20 mouse cellular contexts compared by ENCODE assay signal in genomic region chr6:39268647-39269428, GRCm38 (mm10).
DNase-seq lines count a peak whose midpoint lies in the region; ATAC-seq and TF ChIP-seq lines count a peak whose summit lies in the region.
"Had no signal": no experiment of that assay in that cellular context is flagged by ENCODE, and none has a peak within 500 bp of the region (broad histone marks: within the 10 kb centered on the region; RNA-seq: fewer than 3 reads in every experiment).

No protein-coding gene starts in this region.

- DNase-seq in lung, embryonic 14.5 days = peak; percentile 37
- no peak for DNase-seq in lung, postnatal 14 days
- peak; percentile 25 for DNase-seq in T-cell, adult 2 months (ENCODE audit: low spot score)
- DNase-seq in kidney, adult 8-10 months = no peak
- no peak for DNase-seq in urinary bladder, adult 18-20 months (ENCODE audit: low spot score in 2 of 2)
- DNase-seq: adrenal gland, adult 2 months; cerebellum, adult 9-10 months; gastrocnemius, postnatal 36 days; kidney, adult 2 months; lung, postnatal 36 days; right cerebral cortex, postnatal 25 days had no signal

- no peak overlapping the region for H3K27ac ChIP-seq in lung, embryonic 14.5 days (ENCODE audit: low read depth)
- H3K27ac ChIP-seq in intestine, embryonic 15.5 days = peak overlapping the region; percentile 33
- H3K27ac ChIP-seq in stomach, embryonic 15.5 days = peak overlapping the region; percentile 77
- H3K27ac ChIP-seq in heart, embryonic 11.5 days (ENCODE audit: low read depth, low read length) = no peak overlapping the region
- H3K27ac ChIP-seq: embryonic facial prominence, embryonic 12.5 days; forebrain, embryonic 10.5 days; heart, embryonic 15.5 days; midbrain, embryonic 15.5 days had no signal

- no peaks in the 10 kb centered on the region for H3K27me3 ChIP-seq in lung, embryonic 14.5 days (ENCODE audit: insufficient read depth, low read length)
- H3K27me3 ChIP-seq in intestine, embryonic 15.5 days (replicated peaks) = no peaks in the 10 kb centered on the region
- no peaks in the 10 kb centered on the region for H3K27me3 ChIP-seq in stomach, embryonic 15.5 days (replicated peaks)
- no peaks in the 10 kb centered on the region for H3K27me3 ChIP-seq in heart, embryonic 11.5 days (ENCODE audit: control insufficient read depth, insufficient read depth, low read length)
- H3K27me3 ChIP-seq: embryonic facial prominence, embryonic 12.5 days; heart, embryonic 15.5 days; midbrain, embryonic 15.5 days; Patski had no signal

- no peaks in the 10 kb centered on the region for H3K36me3 ChIP-seq in lung, embryonic 14.5 days (ENCODE audit: insufficient read depth)
- no peaks in the 10 kb centered on the region for H3K36me3 ChIP-seq in intestine, embryonic 15.5 days
- no peaks in the 10 kb centered on the region for H3K36me3 ChIP-seq in stomach, embryonic 15.5 days
- H3K36me3 ChIP-seq in heart, embryonic 11.5 days (ENCODE audit: control insufficient read depth, insufficient read depth, low read length) = no peaks in the 10 kb centered on the region
- H3K36me3 ChIP-seq: embryonic facial prominence, embryonic 12.5 days; forebrain, embryonic 10.5 days; heart, embryonic 15.5 days; midbrain, embryonic 15.5 days had no signal

- H3K9ac ChIP-seq in lung, embryonic 14.5 days = no peak overlapping the region
- H3K9ac ChIP-seq in intestine, embryonic 15.5 days = no peak overlapping the region
- H3K9ac ChIP-seq in stomach, embryonic 15.5 days = no peak overlapping the region
- no peak overlapping the region for H3K9ac ChIP-seq in heart, embryonic 11.5 days (ENCODE audit: low read depth, low read length)
- H3K9ac ChIP-seq: embryonic facial prominence, embryonic 12.5 days; heart, embryonic 15.5 days; midbrain, embryonic 15.5 days had no signal

- no peak overlapping the region for H3K4me3 ChIP-seq in lung, embryonic 14.5 days (ENCODE audit: low read depth, low read length)
- no peak overlapping the region for H3K4me3 ChIP-seq in intestine, embryonic 15.5 days (replicated peaks)
- no peak overlapping the region for H3K4me3 ChIP-seq in stomach, embryonic 15.5 days (replicated peaks)
- no peak overlapping the region for H3K4me3 ChIP-seq in heart, embryonic 11.5 days (ENCODE audit: low read depth, low read length)
- H3K4me3 ChIP-seq: embryonic facial prominence, embryonic 12.5 days; forebrain, embryonic 10.5 days; heart, embryonic 15.5 days; midbrain, embryonic 15.5 days had no signal

- no peaks in the 10 kb centered on the region for H3K9me3 ChIP-seq in lung, embryonic 14.5 days (ENCODE audit: low read depth, low read length)
- no peaks in the 10 kb centered on the region for H3K9me3 ChIP-seq in intestine, embryonic 15.5 days
- no peaks in the 10 kb centered on the region for H3K9me3 ChIP-seq in stomach, embryonic 15.5 days
- no peaks in the 10 kb centered on the region for H3K9me3 ChIP-seq in heart, embryonic 11.5 days (replicated peaks; ENCODE audit: control insufficient read depth, low read length)
- H3K9me3 ChIP-seq: embryonic facial prominence, embryonic 12.5 days; heart, embryonic 15.5 days; midbrain, embryonic 15.5 days had no signal

- H3K4me1 ChIP-seq in lung, embryonic 14.5 days (ENCODE audit: insufficient read depth) = no peaks in the 10 kb centered on the region
- H3K4me1 ChIP-seq in intestine, embryonic 15.5 days (replicated peaks) = peaks cover 13% of the 10 kb centered on the region
- H3K4me1 ChIP-seq in stomach, embryonic 15.5 days = peaks cover 10% of the 10 kb centered on the region; the same call in 1 of the 2 replicates
- H3K4me1 ChIP-seq in heart, embryonic 11.5 days (ENCODE audit: control insufficient read depth, insufficient read depth, low read length) = no peaks in the 10 kb centered on the region
- H3K4me1 ChIP-seq: midbrain, embryonic 15.5 days had no signal

- peak; percentile 45; the same call in 1 of the 2 replicates for ATAC-seq in lung, embryonic 14.5 days (ENCODE audit: insufficient read depth)
- ATAC-seq in intestine, embryonic 15.5 days = peak; percentile 59
- no peak for ATAC-seq in stomach, embryonic 15.5 days (ENCODE audit: insufficient read depth, low FRiP score, low read depth)
- ATAC-seq in heart, embryonic 11.5 days (replicated peaks; ENCODE audit: insufficient number of reproducible peaks, low FRiP score, low TSS enrichment) = no peak
- ATAC-seq: midbrain, embryonic 15.5 days; Patski had no signal

- WGBS in lung, embryonic 14.5 days = 14% methylated on average over 8 of the region's 8 CpGs
- WGBS in intestine, embryonic 15.5 days = 22% methylated on average over 8 of the region's 8 CpGs
- WGBS in stomach, embryonic 15.5 days = 14% methylated on average over 8 of the region's 8 CpGs
- 16% methylated on average over 8 of the region's 8 CpGs for WGBS in heart, embryonic 11.5 days (ENCODE audit: insufficient replicate concordance)

- no peak overlapping the region for H3K4me2 ChIP-seq in lung, embryonic 14.5 days
- H3K4me2 ChIP-seq in intestine, embryonic 15.5 days (replicated peaks) = 0 out of 2 replicates have a peak overlapping the region, but pooled peaks have one; percentile 0
- H3K4me2 ChIP-seq in stomach, embryonic 15.5 days = no peak overlapping the region
- no peak overlapping the region for H3K4me2 ChIP-seq in heart, embryonic 11.5 days
- H3K4me2 ChIP-seq: embryonic facial prominence, embryonic 12.5 days; heart, embryonic 15.5 days; liver, embryonic 11.5 days; midbrain, embryonic 15.5 days had no signal

- TF ChIP-seq CTCF in lung, embryonic 14.5 days (IDR thresholded peaks at IDR 0.05; ENCODE audit: low read depth) = no peak

Comparison
In these comparisons a context has a peak if more than half of its experiments do, and no peak if none do; other contexts are left out.
1. DNase-seq: peak in lung, embryonic 14.5 days (single experiment) and T-cell, adult 2 months (single experiment); none in lung, postnatal 14 days (single experiment), kidney, adult 8-10 months (0 of 2) and urinary bladder, adult 18-20 months (0 of 2).
2. ATAC-seq: peak in lung, embryonic 14.5 days (single experiment) and intestine, embryonic 15.5 days (single experiment); none in stomach, embryonic 15.5 days (single experiment) and heart, embryonic 11.5 days (single experiment).
3. H3K27ac ChIP-seq: peak in intestine, embryonic 15.5 days (single experiment) and stomach, embryonic 15.5 days (single experiment); none in lung, embryonic 14.5 days (single experiment) and heart, embryonic 11.5 days (single experiment).